Mouse (Mus musculus) cerebellum, adult 18-20 months (tissue): ENCODE data around the gene Cxcl13.
"Not testable (repeated sequence)": the region's sequence is repeated elsewhere in the genome, so short reads cannot be mapped to it uniquely, and the experiment has no call there.

Experiments used
- DNase-seq, 2 experiments: peaks; one replicate each; pipeline ENCODE4 v3.0.0; 2021

Cxcl13 gene

GRCm38 (mm10) chr5:95956651-95957050 is at the start of gene Cxcl13:
Cxcl13 (plus strand) TSS chr5:95956951.
- no peak for DNase-seq

- DNase-seq, result no peak
Measured at GRCm38 (mm10) chr5:95911006-95911405, 45.7 kb upstream of the Cxcl13 start.

GRCm38 (mm10) chr5:95918491-95918890 is 38.3 kb upstream of the Cxcl13 start:
- DNase-seq, result no peak

GRCm38 (mm10) chr5:95924023-95924422 is 32.7 kb upstream of the Cxcl13 start:
- no peak for DNase-seq

- no peak for DNase-seq
Measured at GRCm38 (mm10) chr5:95925204-95925930, 31.4 kb upstream of the Cxcl13 start.

GRCm38 (mm10) chr5:95925931-95926263 is 30.9 kb upstream of the Cxcl13 start:
- no peak for DNase-seq

- no peak for DNase-seq
Measured at GRCm38 (mm10) chr5:95935035-95935434, 21.7 kb upstream of the Cxcl13 start.

- DNase-seq, result no peak
Measured at GRCm38 (mm10) chr5:95936068-95936467, 20.7 kb upstream of the Cxcl13 start.

GRCm38 (mm10) chr5:95937129-95937528 is 19.6 kb upstream of the Cxcl13 start:
- DNase-seq, result no peak

GRCm38 (mm10) chr5:95938044-95938625 is 18.6 kb upstream of the Cxcl13 start:
- DNase-seq, result no peak

GRCm38 (mm10) chr5:95940682-95941221 is 16.0 kb upstream of the Cxcl13 start:
- DNase-seq, result no peak

GRCm38 (mm10) chr5:95941562-95941961 is 15.2 kb upstream of the Cxcl13 start:
- DNase-seq, result no peak

- DNase-seq, result no peak
Measured at GRCm38 (mm10) chr5:95945120-95945519, 11.6 kb upstream of the Cxcl13 start.

GRCm38 (mm10) chr5:95946344-95946743 is 10.4 kb upstream of the Cxcl13 start:
- no peak for DNase-seq

- no peak for DNase-seq
Measured at GRCm38 (mm10) chr5:95948641-95949040, 8.1 kb upstream of the Cxcl13 start.

- DNase-seq, result peak; percentile 30 to 49
Measured at GRCm38 (mm10) chr5:95949946-95950701, 6.6 kb upstream of the Cxcl13 start.

GRCm38 (mm10) chr5:95964940-95965339 is 8.2 kb downstream of the Cxcl13 start:
- DNase-seq, result no peak

GRCm38 (mm10) chr5:95966621-95967020 is 9.9 kb downstream of the Cxcl13 start:
- DNase-seq, result no peak

GRCm38 (mm10) chr5:95970845-95971244 is 14.1 kb downstream of the Cxcl13 start:
- DNase-seq, result peak; percentile 43 to 46

GRCm38 (mm10) chr5:95972208-95972607 is 15.5 kb downstream of the Cxcl13 start:
- DNase-seq, result no peak

- not testable (repeated sequence) for DNase-seq
Measured at GRCm38 (mm10) chr5:95973806-95974205, 17.1 kb downstream of the Cxcl13 start.

- DNase-seq, result no peak
Measured at GRCm38 (mm10) chr5:95976299-95976698, 19.5 kb downstream of the Cxcl13 start.

GRCm38 (mm10) chr5:95983797-95984486 is 27.2 kb downstream of the Cxcl13 start:
- no peak for DNase-seq
